In the genomic region with DNA sequence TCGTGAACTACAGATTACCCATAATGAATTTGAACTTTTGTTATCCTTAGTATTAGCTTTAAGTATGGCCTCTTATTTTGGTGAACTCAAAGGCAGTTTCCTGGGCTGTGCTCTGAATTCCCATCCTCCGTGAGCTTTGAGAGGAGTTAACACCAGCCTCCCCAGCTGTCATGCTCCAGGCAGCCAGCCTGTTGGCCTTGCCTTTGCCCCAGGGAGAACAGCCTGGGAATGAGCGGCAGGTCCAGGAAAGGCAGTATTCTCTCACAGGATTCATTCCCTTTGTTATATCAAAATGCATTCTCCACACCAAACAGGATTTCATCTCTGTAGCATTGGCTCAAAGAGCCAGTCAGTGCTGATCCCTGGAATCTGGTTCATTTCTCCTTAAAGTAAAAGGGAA, we compare ENCODE assay signal across 12 mouse cellular contexts. TPM values are rescaled to one million over a fixed set of nuclear protein-coding genes. Genes with fewer than 3 reads are reported as not detected.
DNase-seq lines count a peak whose midpoint lies in the region; ATAC-seq lines count a peak whose summit lies in the region.
"Had no signal": no experiment of that assay in that cellular context is flagged by ENCODE, and none has a peak within 500 bp of the region (broad histone marks: within the 10 kb centered on the region; RNA-seq: fewer than 3 reads in every experiment).

No protein-coding gene starts in this region.

- no peak overlapping the region for H3K9ac ChIP-seq in hindbrain, embryonic 11.5 days (ENCODE audit: low read depth, low read length)
- no peak overlapping the region for H3K9ac ChIP-seq in midbrain, embryonic 11.5 days (ENCODE audit: low read length)
- H3K9ac ChIP-seq: limb, embryonic 15.5 days; lung, embryonic 14.5 days had no signal

- DNase-seq in hindbrain, embryonic 11.5 days (ENCODE audit: low spot score), result peak; percentile 37
- DNase-seq in hindbrain, embryonic 10.5 days (ENCODE audit: low spot score), result no peak
- peak; percentile 63 for DNase-seq in cerebellum, postnatal 14 days
- peak; percentile 91 for DNase-seq in midbrain, embryonic 11.5 days (ENCODE audit: low spot score, missing footprints)
- DNase-seq in retina, embryonic 14.5 days (ENCODE audit: low spot score), result peak; percentile 18
- no peak for DNase-seq in forebrain, embryonic 10.5 days (ENCODE audit: extremely low spot score, low spot score)
- DNase-seq in ovary, adult 18-20 months (ENCODE audit: low spot score), result no peak
- DNase-seq: adrenal gland, postnatal 25 days; lung, embryonic 14.5 days had no signal

- H3K9me3 ChIP-seq in hindbrain, embryonic 11.5 days (ENCODE audit: control insufficient read depth, low read length), result no peaks in the 10 kb centered on the region
- H3K9me3 ChIP-seq in hindbrain, embryonic 10.5 days, result no peaks in the 10 kb centered on the region
- H3K9me3 ChIP-seq in midbrain, embryonic 11.5 days (ENCODE audit: control insufficient read depth, low read length), result no peaks in the 10 kb centered on the region
- H3K9me3 ChIP-seq in forebrain, embryonic 10.5 days, result no peaks in the 10 kb centered on the region
- H3K9me3 ChIP-seq: limb, embryonic 15.5 days had no signal

- no peak overlapping the region for H3K4me2 ChIP-seq in hindbrain, embryonic 11.5 days (replicated peaks; ENCODE audit: low read depth, low read length)
- no peak overlapping the region; the same call in 1 of the 2 replicates for H3K4me2 ChIP-seq in midbrain, embryonic 11.5 days
- H3K4me2 ChIP-seq: limb, embryonic 15.5 days; lung, embryonic 14.5 days had no signal

- H3K36me3 ChIP-seq in hindbrain, embryonic 11.5 days (ENCODE audit: control insufficient read depth, insufficient read depth, low read length), result no peaks in the 10 kb centered on the region
- no peaks in the 10 kb centered on the region for H3K36me3 ChIP-seq in hindbrain, embryonic 10.5 days
- no peaks in the 10 kb centered on the region for H3K36me3 ChIP-seq in midbrain, embryonic 11.5 days (ENCODE audit: control insufficient read depth, insufficient read depth, low read length)
- H3K36me3 ChIP-seq in forebrain, embryonic 10.5 days (replicated peaks), result no peaks in the 10 kb centered on the region
- H3K36me3 ChIP-seq: G1E; limb, embryonic 15.5 days had no signal

- 48% methylated on average over 3 of the region's 3 CpGs for WGBS in hindbrain, embryonic 11.5 days
- WGBS in hindbrain, embryonic 10.5 days, result 52% methylated on average over 3 of the region's 3 CpGs
- 26% methylated on average over 3 of the region's 3 CpGs for WGBS in midbrain, embryonic 11.5 days
- WGBS in forebrain, embryonic 10.5 days, result 53% methylated on average over 3 of the region's 3 CpGs

- no peak for ATAC-seq in hindbrain, embryonic 11.5 days (ENCODE audit: low FRiP score)
- 0 out of 2 replicates have a peak, but pooled peaks have one; percentile 4 for ATAC-seq in midbrain, embryonic 11.5 days (ENCODE audit: low FRiP score)

- H3K27ac ChIP-seq in hindbrain, embryonic 11.5 days (ENCODE audit: low read depth, low read length), result no peak overlapping the region
- H3K27ac ChIP-seq in hindbrain, embryonic 10.5 days, result no peak overlapping the region
- H3K27ac ChIP-seq in midbrain, embryonic 11.5 days (ENCODE audit: low read depth, low read length), result no peak overlapping the region
- H3K27ac ChIP-seq in forebrain, embryonic 10.5 days, result no peak overlapping the region
- H3K27ac ChIP-seq: left cerebral cortex, adult 2 months; limb, embryonic 15.5 days had no signal

- peaks cover 28% of the 10 kb centered on the region for H3K27me3 ChIP-seq in hindbrain, embryonic 11.5 days (ENCODE audit: control insufficient read depth, insufficient read depth, low read length)
- H3K27me3 ChIP-seq in hindbrain, embryonic 10.5 days (ENCODE audit: insufficient read depth, poor library complexity, severe bottlenecking), result peaks cover 56% of the 10 kb centered on the region
- peaks cover 30% of the 10 kb centered on the region for H3K27me3 ChIP-seq in midbrain, embryonic 11.5 days (ENCODE audit: control insufficient read depth, insufficient read depth, low read length)
- H3K27me3 ChIP-seq in forebrain, embryonic 10.5 days (ENCODE audit: poor library complexity, severe bottlenecking), result peaks cover 61% of the 10 kb centered on the region

- H3K4me1 ChIP-seq in hindbrain, embryonic 11.5 days (replicated peaks; ENCODE audit: control insufficient read depth, insufficient read depth, low read length), result peaks cover 6% of the 10 kb centered on the region; the same call in 1 of the 2 replicates
- H3K4me1 ChIP-seq in hindbrain, embryonic 10.5 days (replicated peaks), result peaks cover 49% of the 10 kb centered on the region
- H3K4me1 ChIP-seq in midbrain, embryonic 11.5 days (ENCODE audit: control insufficient read depth, insufficient read depth, low read length), result peaks cover 28% of the 10 kb centered on the region
- H3K4me1 ChIP-seq in forebrain, embryonic 10.5 days, result peaks cover 35% of the 10 kb centered on the region

- no peak overlapping the region for H3K4me3 ChIP-seq in hindbrain, embryonic 11.5 days (ENCODE audit: low read depth, low read length)
- no peak overlapping the region for H3K4me3 ChIP-seq in hindbrain, embryonic 10.5 days
- H3K4me3 ChIP-seq in midbrain, embryonic 11.5 days (ENCODE audit: low read depth, low read length), result no peak overlapping the region
- no peak overlapping the region for H3K4me3 ChIP-seq in forebrain, embryonic 10.5 days
- H3K4me3 ChIP-seq: left cerebral cortex, adult 2 months; limb, embryonic 15.5 days had no signal

RNA-seq across cellular contexts. Expression of gene Cbln1, which starts 3.1 kb away (rescaled TPM):
- polyA plus RNA-seq in hindbrain, embryonic 11.5 days (2014; fragmentation: Nextera tagmentation; extraction: Ambion mirVana), result 14.6 and 16.2 TPM in 2 replicates
- polyA plus RNA-seq in hindbrain, embryonic 10.5 days (2016; fragmentation: Nextera tagmentation; extraction: Ambion mirVana), result 3.6 and 11.7 TPM in 2 replicates
- 8.4 and 10.8 TPM in 2 replicates for polyA plus RNA-seq in midbrain, embryonic 11.5 days (2014; fragmentation: Nextera tagmentation; extraction: Ambion mirVana)
- 1.5 TPM in 2 replicates for polyA plus RNA-seq in forebrain, embryonic 10.5 days (2016; fragmentation: Nextera tagmentation; extraction: Ambion mirVana)
- polyA plus RNA-seq: G1E; lung, embryonic 14.5 days had no signal

Comparison
In these comparisons a context has a peak if more than half of its experiments do, and no peak if none do; other contexts are left out.
1. DNase-seq: peak in hindbrain, embryonic 11.5 days (single experiment), cerebellum, postnatal 14 days (2 of 2), midbrain, embryonic 11.5 days (single experiment) and retina, embryonic 14.5 days (single experiment); none in hindbrain, embryonic 10.5 days (single experiment), forebrain, embryonic 10.5 days (single experiment) and ovary, adult 18-20 months (single experiment).